Mouse (Mus musculus): ENCODE results near the gene Galnt7. TPM values are rescaled to one million over a fixed set of nuclear protein-coding genes. Genes with fewer than 3 reads are reported as not detected.

Gene Galnt7
- polyA plus RNA-seq, 1 experiment from 2014 or later: 9.7 TPM

- H3K4me1 ChIP-seq: 0 out of 2 replicates have a peak, but pooled peaks cover 4% of the 10 kb centered on the region
- ATAC-seq (replicated peaks): peak; percentile 59
- H3K27me3 ChIP-seq (replicated peaks): no peaks in the 10 kb centered on the region
- H3K36me3 ChIP-seq (replicated peaks): no peaks in the 10 kb centered on the region
- WGBS: 45% methylated on average over 17 of the region's 17 CpGs
- H3K4me2 ChIP-seq: peak overlapping the region; percentile 29
- no peak overlapping the region for H3K9ac ChIP-seq
- H3K9me3 ChIP-seq: no peaks in the 10 kb centered on the region
- no peak overlapping the region; the same call in 1 of the 2 replicates for H3K27ac ChIP-seq
- H3K4me3 ChIP-seq: no peak overlapping the region
Observed at GRCm38 (mm10) chr8:57498847-57499511, 153.9 kb downstream of the Galnt7 start.

GRCm38 (mm10) chr8:57498494-57498846, 154.4 kb downstream of the Galnt7 start:
- H3K36me3 ChIP-seq (replicated peaks): no peaks in the 10 kb centered on the region
- 44% methylated on average over 8 of the region's 8 CpGs for WGBS
- H3K9me3 ChIP-seq: no peaks in the 10 kb centered on the region
- no peaks in the 10 kb centered on the region for H3K27me3 ChIP-seq (replicated peaks)
- H3K27ac ChIP-seq: no peak overlapping the region; the same call in 1 of the 2 replicates
- H3K9ac ChIP-seq: no peak overlapping the region
- peak overlapping the region; percentile 29 for H3K4me2 ChIP-seq
- H3K4me3 ChIP-seq: no peak overlapping the region
- peak; percentile 53 for ATAC-seq (replicated peaks)
- 0 out of 2 replicates have a peak, but pooled peaks cover 4% of the 10 kb centered on the region for H3K4me1 ChIP-seq

GRCm38 (mm10) chr8:57491873-57492272, 161.0 kb downstream of the Galnt7 start:
- H3K27me3 ChIP-seq (replicated peaks): no peaks in the 10 kb centered on the region
- no peak overlapping the region for H3K4me3 ChIP-seq
- no peaks in the 10 kb centered on the region for H3K36me3 ChIP-seq (replicated peaks)
- H3K4me1 ChIP-seq: peaks cover 4% of the 10 kb centered on the region; the same call in 1 of the 2 replicates
- no peak for ATAC-seq (replicated peaks)
- no peak overlapping the region for H3K4me2 ChIP-seq
- no peak overlapping the region for H3K27ac ChIP-seq
- no peak overlapping the region for H3K9ac ChIP-seq
- H3K9me3 ChIP-seq: no peaks in the 10 kb centered on the region
- WGBS: 95% methylated on average over 4 of the region's 4 CpGs

- Histone ChIP-seq H3K27me3 (replicated peaks) (no peaks in the 10 kb centered on the region), H3K27ac (no peak overlapping the region), H3K9me3 (no peaks in the 10 kb centered on the region), H3K4me2 (no peak overlapping the region), H3K4me1 (peaks cover 13% of the 10 kb centered on the region), H3K9ac (no peak overlapping the region), H3K36me3 (replicated peaks) (no peaks in the 10 kb centered on the region), H3K4me3 (no peak overlapping the region)
- no peak for ATAC-seq (replicated peaks)
Observed at GRCm38 (mm10) chr8:57489896-57490295, 162.9 kb downstream of the Galnt7 start.

GRCm38 (mm10) chr8:57489366-57489765, 163.5 kb downstream of the Galnt7 start:
- H3K4me1 ChIP-seq: peaks cover 13% of the 10 kb centered on the region
- ATAC-seq (replicated peaks): no peak
- H3K27me3 ChIP-seq (replicated peaks): no peaks in the 10 kb centered on the region
- no peak overlapping the region for H3K4me2 ChIP-seq
- H3K9ac ChIP-seq: no peak overlapping the region
- H3K9me3 ChIP-seq: no peaks in the 10 kb centered on the region
- H3K4me3 ChIP-seq: no peak overlapping the region
- WGBS: 97% methylated on average over 1 of the region's 1 CpGs
- H3K27ac ChIP-seq: no peak overlapping the region
- no peaks in the 10 kb centered on the region for H3K36me3 ChIP-seq (replicated peaks)

GRCm38 (mm10) chr8:57488312-57488765, 164.5 kb downstream of the Galnt7 start:
- peak overlapping the region; percentile 84 for H3K4me2 ChIP-seq
- H3K9ac ChIP-seq: peak overlapping the region; percentile 87
- H3K4me1 ChIP-seq: peaks cover 13% of the 10 kb centered on the region
- under 1% methylated on average over 25 of the region's 25 CpGs for WGBS
- no peaks in the 10 kb centered on the region for H3K36me3 ChIP-seq (replicated peaks)
- peak overlapping the region; percentile 94 for H3K27ac ChIP-seq
- H3K27me3 ChIP-seq (replicated peaks): no peaks in the 10 kb centered on the region
- peak; percentile 46 for ATAC-seq (replicated peaks)
- peak overlapping the region; percentile 69 for H3K4me3 ChIP-seq
- H3K9me3 ChIP-seq: no peaks in the 10 kb centered on the region

- Histone ChIP-seq H3K27me3 (replicated peaks) (no peaks in the 10 kb centered on the region), H3K27ac (peak within 1 kb of the TSS; percentile 94), H3K4me1 (peaks cover 13% of the 10 kb centered on the region), H3K36me3 (replicated peaks) (no peaks in the 10 kb centered on the region), H3K9ac (peak within 1 kb of the TSS; percentile 87), H3K4me2 (peak within 1 kb of the TSS; percentile 84), H3K4me3 (peak within 1 kb of the TSS; percentile 69), H3K9me3 (no peaks in the 10 kb centered on the region)
- WGBS: under 1% methylated on average over 66 of the region's 66 CpGs
- ATAC-seq (replicated peaks): peak; percentile 98
Observed at GRCm38 (mm10) chr8:57487441-57488155, 165.2 kb downstream of the Galnt7 start, which contains the start of gene Sap30. Gene Sap30 (minus strand): TSS chr8:57487860.

- Histone ChIP-seq H3K4me2 (peak overlapping the region; percentile 84), H3K9me3 (no peaks in the 10 kb centered on the region), H3K9ac (peak overlapping the region; percentile 87), H3K4me3 (peak overlapping the region; percentile 69), H3K36me3 (replicated peaks) (peaks cover 6% of the 10 kb centered on the region; the same call in 1 of the 2 replicates), H3K27ac (peak overlapping the region; percentile 94), H3K4me1 (peaks cover 13% of the 10 kb centered on the region), H3K27me3 (replicated peaks) (no peaks in the 10 kb centered on the region)
- WGBS: under 1% methylated on average over 54 of the region's 54 CpGs
- peak; percentile 80 for ATAC-seq (replicated peaks)
Observed at GRCm38 (mm10) chr8:57486491-57487440, 166.1 kb downstream of the Galnt7 start.

- no peaks in the 10 kb centered on the region for H3K9me3 ChIP-seq
- ATAC-seq (replicated peaks): no peak
- H3K9ac ChIP-seq: no peak overlapping the region
- no peak overlapping the region for H3K4me3 ChIP-seq
- no peak overlapping the region for H3K4me2 ChIP-seq
- WGBS: 87% methylated on average over 4 of the region's 4 CpGs
- peaks cover 6% of the 10 kb centered on the region for H3K4me1 ChIP-seq
- no peak overlapping the region for H3K27ac ChIP-seq
- H3K36me3 ChIP-seq (replicated peaks): peaks cover 13% of the 10 kb centered on the region; the same call in 1 of the 2 replicates
- H3K27me3 ChIP-seq (replicated peaks): no peaks in the 10 kb centered on the region
Observed at GRCm38 (mm10) chr8:57480606-57481005, 172.2 kb downstream of the Galnt7 start.

GRCm38 (mm10) chr8:57479700-57480099, 173.1 kb downstream of the Galnt7 start:
- peaks cover 13% of the 10 kb centered on the region; the same call in 1 of the 2 replicates for H3K36me3 ChIP-seq (replicated peaks)
- no peak overlapping the region for H3K9ac ChIP-seq
- H3K27me3 ChIP-seq (replicated peaks): no peaks in the 10 kb centered on the region
- H3K4me1 ChIP-seq: no peaks in the 10 kb centered on the region
- no peak for ATAC-seq (replicated peaks)
- no peak overlapping the region for H3K4me2 ChIP-seq
- H3K9me3 ChIP-seq: no peaks in the 10 kb centered on the region
- H3K4me3 ChIP-seq: no peak overlapping the region
- no peak overlapping the region for H3K27ac ChIP-seq
- WGBS: 92% methylated on average over 8 of the region's 8 CpGs

GRCm38 (mm10) chr8:57478406-57478805, 174.4 kb downstream of the Galnt7 start:
- H3K4me1 ChIP-seq: no peaks in the 10 kb centered on the region
- H3K9me3 ChIP-seq: no peaks in the 10 kb centered on the region
- H3K4me3 ChIP-seq: no peak overlapping the region
- WGBS: 78% methylated on average over 3 of the region's 3 CpGs
- peaks cover 13% of the 10 kb centered on the region; the same call in 1 of the 2 replicates for H3K36me3 ChIP-seq (replicated peaks)
- H3K4me2 ChIP-seq: no peak overlapping the region
- no peak overlapping the region for H3K27ac ChIP-seq
- no peak for ATAC-seq (replicated peaks)
- no peak overlapping the region for H3K9ac ChIP-seq
- no peaks in the 10 kb centered on the region for H3K27me3 ChIP-seq (replicated peaks)

Data from midbrain, embryonic 15.5 days (tissue).